Mouse (Mus musculus): ENCODE measurements at regions not wholly inside any gene's neighbourhood (a gene's known extent, or its start where the extent isn't known, plus 50 kb on each side); places are given as distances from the start of the nearest gene placed in this dataset.

DNA sequence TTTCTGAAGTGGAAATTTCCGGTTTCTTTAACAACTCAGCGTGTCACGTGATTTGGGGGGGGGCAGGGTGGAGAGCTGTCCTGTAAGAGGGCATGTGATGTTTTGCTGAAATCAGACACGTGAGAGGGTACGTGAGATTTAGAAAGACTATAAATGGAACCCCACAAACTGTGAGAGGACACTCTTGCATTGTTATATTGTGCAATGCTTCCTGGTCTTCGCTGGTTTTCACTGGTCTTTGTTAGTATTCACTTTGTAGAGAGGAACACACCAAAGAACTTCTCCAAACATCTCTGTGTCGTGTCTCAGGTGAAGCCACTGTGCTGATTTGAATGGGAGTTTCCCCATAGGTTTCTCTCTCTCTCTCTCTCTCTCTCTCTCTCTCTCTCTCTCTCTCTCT is 163.2 kb upstream of the Jun start:
- no peak for DNase-seq (ENCODE audit: inconsistent ontology term)

DNA sequence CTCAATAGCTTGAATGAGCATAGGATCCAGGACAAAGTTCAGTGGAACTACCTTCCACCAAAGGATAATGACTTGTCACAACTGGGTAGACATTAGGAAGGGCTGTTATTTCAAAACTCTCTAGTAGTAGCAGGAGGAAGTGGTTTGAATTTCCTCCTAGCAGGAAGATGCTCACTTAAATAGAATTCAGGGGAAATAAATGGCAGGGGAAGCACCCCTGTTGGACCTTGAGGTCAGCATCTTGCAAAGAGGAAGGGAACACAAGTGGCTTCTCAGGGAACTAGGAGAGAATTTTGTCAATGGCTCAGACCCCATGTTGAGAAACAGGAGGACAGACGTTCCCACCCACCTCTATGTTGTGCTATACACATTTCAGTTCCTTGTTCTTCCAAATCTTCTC is 178.4 kb upstream of the Jun start:
- no peak for DNase-seq (ENCODE audit: inconsistent ontology term)

GRCm38 (mm10) chr4:95233034-95233433 is 181.0 kb upstream of the Jun start:
- no peak for DNase-seq (ENCODE audit: inconsistent ontology term)

GRCm38 (mm10) chr4:95234030-95234555 is 182.1 kb upstream of the Jun start:
- no peak for DNase-seq (ENCODE audit: inconsistent ontology term)

GRCm38 (mm10) chr4:95247977-95248376 is 196.0 kb upstream of the Jun start:
- DNase-seq (ENCODE audit: inconsistent ontology term) = no peak

GRCm38 (mm10) chr4:95249031-95249430 is 197.0 kb upstream of the Jun start:
- DNase-seq (ENCODE audit: inconsistent ontology term) = no peak

- no peak for DNase-seq (ENCODE audit: inconsistent ontology term)
Measured at GRCm38 (mm10) chr4:95250083-95250482, 198.1 kb upstream of the Jun start.

GRCm38 (mm10) chr4:95269766-95270165 is 217.7 kb upstream of the Jun start:
- no peak for DNase-seq (ENCODE audit: inconsistent ontology term)

GRCm38 (mm10) chr4:95270389-95270788 is 218.4 kb upstream of the Jun start:
- no peak for DNase-seq (ENCODE audit: inconsistent ontology term)

- DNase-seq (ENCODE audit: inconsistent ontology term) = no peak
Measured at GRCm38 (mm10) chr4:95276231-95276630, 224.2 kb upstream of the Jun start.

- no peak for DNase-seq (ENCODE audit: inconsistent ontology term)
Measured at GRCm38 (mm10) chr4:95277989-95278713, 226.1 kb upstream of the Jun start.

- no peak for DNase-seq (ENCODE audit: inconsistent ontology term)
Measured at GRCm38 (mm10) chr4:95278714-95279095, 226.7 kb upstream of the Jun start.

DNA sequence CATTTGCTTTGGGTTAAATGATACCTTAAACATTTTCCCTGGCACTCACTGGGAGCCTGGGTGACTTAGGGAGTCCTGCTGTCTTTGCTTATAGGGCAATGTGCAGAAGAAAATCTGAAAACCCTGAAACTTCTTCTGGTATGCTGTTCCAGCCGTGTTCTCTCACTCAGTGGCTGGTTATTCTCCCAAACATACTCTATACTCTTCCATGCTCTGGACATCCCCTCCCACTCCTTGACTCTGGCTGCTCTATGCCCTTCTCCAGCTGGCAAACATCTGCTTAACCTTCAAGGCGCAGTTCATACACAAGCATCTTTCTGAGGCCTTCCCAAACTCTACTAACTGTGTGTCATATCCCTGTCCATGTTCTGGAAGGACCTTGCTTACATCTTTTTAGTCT is 227.2 kb upstream of the Jun start:
- DNase-seq (ENCODE audit: inconsistent ontology term) = no peak

DNA sequence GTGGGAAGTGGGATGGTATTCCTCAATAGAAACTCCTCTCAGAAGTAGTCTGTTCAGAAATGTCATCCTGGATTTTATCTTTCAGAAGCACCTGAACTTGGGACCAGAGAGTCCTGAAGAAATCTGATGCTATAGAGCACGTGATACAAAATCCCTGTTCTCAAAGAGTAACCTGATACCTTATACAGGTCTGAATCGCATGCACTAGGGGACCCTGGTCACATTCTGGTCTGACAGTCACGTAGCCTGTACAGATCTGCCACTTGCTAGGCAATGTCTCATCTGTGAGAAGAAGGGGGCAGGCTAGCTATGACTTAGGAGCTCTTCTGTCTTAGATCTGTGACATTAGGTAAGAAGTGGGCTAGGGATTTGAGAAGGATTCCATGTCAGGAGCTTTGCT is 230.1 kb upstream of the Jun start:
- no peak for DNase-seq (ENCODE audit: inconsistent ontology term)

DNA sequence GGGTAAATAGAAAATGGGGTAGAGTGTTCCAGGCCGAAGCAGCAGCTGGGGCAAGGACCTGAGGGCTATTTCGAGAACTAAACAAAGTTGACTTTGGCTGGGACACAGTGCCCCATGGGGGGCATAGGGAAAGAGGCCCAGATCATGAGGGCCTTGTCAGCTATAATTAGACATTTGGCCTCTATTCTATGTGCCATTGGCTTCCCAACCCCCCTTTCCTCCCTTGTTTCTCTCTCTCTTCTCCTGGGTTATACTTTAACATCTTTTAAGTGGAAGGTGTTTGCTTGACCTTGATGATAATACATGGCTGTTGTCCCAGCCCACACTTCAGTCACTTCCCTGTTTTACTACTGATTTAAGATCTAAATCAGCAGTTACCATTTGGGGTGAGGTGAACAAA is 231.8 kb upstream of the Jun start:
- DNase-seq (ENCODE audit: inconsistent ontology term) = no peak

GRCm38 (mm10) chr4:95284192-95284591 is 232.2 kb upstream of the Jun start:
- DNase-seq (ENCODE audit: inconsistent ontology term) = no peak

DNA sequence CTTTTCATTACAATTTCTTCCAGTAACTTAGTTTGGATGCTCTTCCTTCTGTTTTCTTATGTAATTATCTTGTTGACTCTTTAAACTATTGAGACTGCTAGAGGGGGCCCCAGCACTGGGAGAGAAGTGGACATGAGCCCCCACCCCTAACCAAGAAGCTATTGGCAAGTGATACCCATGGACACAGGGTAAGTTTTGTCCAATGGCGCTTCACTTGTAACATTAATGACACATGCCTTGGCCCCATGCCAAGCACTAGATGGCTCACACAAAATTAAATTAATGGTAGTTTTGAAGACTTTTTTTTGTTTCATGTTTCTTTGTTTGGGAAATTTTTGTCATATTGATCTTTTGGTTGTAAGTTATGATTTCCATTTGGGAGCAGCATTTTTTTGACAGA is 232.7 kb upstream of the Jun start:
- no peak for DNase-seq (ENCODE audit: inconsistent ontology term)

- peak; percentile 56 for DNase-seq (ENCODE audit: inconsistent ontology term)
Measured at GRCm38 (mm10) chr4:95290321-95290720, 238.3 kb upstream of the Jun start.

- DNase-seq (ENCODE audit: inconsistent ontology term) = no peak
Measured at GRCm38 (mm10) chr4:95294110-95294509, 242.1 kb upstream of the Jun start.

DNA sequence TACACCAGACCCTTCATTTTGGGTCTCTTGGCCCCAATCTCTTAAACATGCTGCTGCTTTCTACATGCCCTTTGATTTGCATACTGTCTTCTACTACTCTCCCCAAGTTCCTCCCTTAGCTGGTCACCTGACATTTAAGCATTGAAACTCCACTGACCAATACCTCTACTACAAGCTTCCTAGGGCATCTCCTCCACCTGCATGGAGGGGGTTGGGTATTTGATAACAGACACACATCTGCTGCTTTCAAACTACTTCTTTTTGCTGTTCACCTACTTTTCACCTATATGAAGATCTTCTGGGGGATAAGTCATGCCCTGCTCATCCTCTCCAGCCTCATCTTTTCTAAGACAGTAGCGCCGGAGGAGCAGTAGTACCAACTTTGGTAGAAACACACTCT is 249.9 kb upstream of the Jun start:
- no peak for DNase-seq (ENCODE audit: inconsistent ontology term)

GRCm38 (mm10) chr4:95303337-95303736 is 251.3 kb upstream of the Jun start:
- DNase-seq (ENCODE audit: inconsistent ontology term) = peak; percentile 76

GRCm38 (mm10) chr4:95304006-95304405 is 252.0 kb upstream of the Jun start:
- peak; percentile 56 for DNase-seq (ENCODE audit: inconsistent ontology term)

DNA sequence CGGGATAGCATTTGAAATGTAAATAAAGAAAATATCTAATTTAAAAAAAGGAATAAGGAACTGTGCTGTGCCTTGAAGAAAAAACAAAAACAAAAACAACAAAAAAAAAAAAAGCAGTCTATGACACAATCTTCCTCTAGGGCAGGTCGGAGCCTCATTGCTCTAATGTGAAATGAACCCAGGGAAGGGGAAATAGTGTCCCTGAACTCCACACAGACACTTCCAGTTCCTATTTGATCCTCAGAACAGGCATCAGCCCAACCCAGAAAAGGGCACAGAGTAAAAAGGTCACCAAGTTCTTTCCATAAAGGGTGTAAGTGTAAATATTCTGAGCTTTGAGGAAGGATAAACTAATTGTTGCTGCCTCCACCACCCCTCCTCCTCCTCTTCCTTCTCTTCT is 250.2 kb upstream of the Fggy start:
- DNase-seq (ENCODE audit: inconsistent ontology term) = no peak

DNA sequence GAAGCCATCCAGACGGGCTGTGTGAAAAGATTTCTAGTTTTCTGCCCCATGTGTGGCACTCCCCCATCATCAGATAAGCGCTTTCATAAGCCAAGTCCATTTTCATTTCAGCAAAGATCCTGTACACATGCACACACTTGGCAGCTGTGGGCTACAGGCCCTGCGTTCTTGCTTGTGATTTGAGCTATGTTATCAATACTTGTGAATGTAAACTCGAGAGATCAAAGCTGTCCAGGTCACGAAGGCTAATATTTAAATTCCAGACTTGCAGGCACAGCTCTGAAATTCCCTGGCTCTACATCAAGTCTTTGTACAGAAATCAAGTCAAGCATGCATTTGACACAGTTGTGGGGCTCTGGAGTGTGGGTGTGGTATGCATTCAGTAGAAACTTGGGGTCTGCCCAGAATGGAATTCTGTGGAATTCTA is 248.8 kb upstream of the Fggy start:
- peak; percentile 93 for DNase-seq (ENCODE audit: inconsistent ontology term)

All from Muller cell, postnatal 12 days (primary cell).